Comparison of ENCODE assay signal across 29 mouse cellular contexts in genomic region chr1:22974917-22975316, GRCm38 (mm10).
DNase-seq lines count a peak whose midpoint lies in the region; ATAC-seq and TF ChIP-seq lines count a peak whose summit lies in the region.
"Had no signal": no experiment of that assay in that cellular context is flagged by ENCODE, and none has a peak within 500 bp of the region (broad histone marks: within the 10 kb centered on the region; RNA-seq: fewer than 3 reads in every experiment).

No protein-coding gene starts in this region.

- DNase-seq in kidney, postnatal 25 days, result no peak
- peak; percentile 38 for DNase-seq in lung, embryonic 14.5 days
- no peak for DNase-seq in lung, postnatal 0 days (ENCODE audit: low spot score)
- DNase-seq in fibroblast of lung, adult 2 months (ENCODE audit: low read depth), result peak; percentile 1
- DNase-seq: cerebellum, adult 11 months; cerebellum, adult 9-10 months; cerebellum, postnatal 36 days; gastrocnemius, postnatal 25 days; heart, adult 11 months; liver, embryonic 13.5 days; lung, adult 18-20 months; lung, postnatal 14 days; retina, postnatal 1 day; right cerebral cortex, postnatal 25 days; thymus, postnatal 14 days had no signal

- no peak overlapping the region for H3K4me3 ChIP-seq in kidney, embryonic 14.5 days (ENCODE audit: low read length)
- no peak overlapping the region for H3K4me3 ChIP-seq in lung, embryonic 14.5 days (ENCODE audit: low read depth, low read length)
- H3K4me3 ChIP-seq in lung, postnatal 0 days (ENCODE audit: low read depth, low read length), result no peak overlapping the region
- no peak overlapping the region for H3K4me3 ChIP-seq in hindbrain, embryonic 16.5 days (ENCODE audit: low read length)
- H3K4me3 ChIP-seq: embryonic facial prominence, embryonic 12.5 days; forebrain, embryonic 10.5 days; forebrain, embryonic 15.5 days; heart, embryonic 10.5 days; heart, embryonic 15.5 days; limb, embryonic 13.5 days; liver, embryonic 13.5 days; midbrain, embryonic 10.5 days; midbrain, embryonic 15.5 days; neural tube, embryonic 15.5 days had no signal

- H3K9me3 ChIP-seq in kidney, embryonic 14.5 days (ENCODE audit: control insufficient read depth, low read length), result no peaks in the 10 kb centered on the region
- no peaks in the 10 kb centered on the region for H3K9me3 ChIP-seq in lung, embryonic 14.5 days (ENCODE audit: low read depth, low read length)
- H3K9me3 ChIP-seq in lung, postnatal 0 days (ENCODE audit: low read length), result no peaks in the 10 kb centered on the region
- no peaks in the 10 kb centered on the region for H3K9me3 ChIP-seq in hindbrain, embryonic 16.5 days (ENCODE audit: control insufficient read depth, low read length)
- H3K9me3 ChIP-seq: embryonic facial prominence, embryonic 12.5 days; forebrain, embryonic 10.5 days; forebrain, embryonic 15.5 days; heart, embryonic 10.5 days; heart, embryonic 15.5 days; limb, embryonic 13.5 days; liver, embryonic 13.5 days; midbrain, embryonic 10.5 days; midbrain, embryonic 15.5 days; neural tube, embryonic 15.5 days had no signal

- TF ChIP-seq CTCF in lung, embryonic 14.5 days (IDR thresholded peaks at IDR 0.05; ENCODE audit: low read depth), result no peak
- no peak for TF ChIP-seq CTCF in lung, postnatal 0 days (IDR thresholded peaks at IDR 0.05)

- TF ChIP-seq EP300 in lung, postnatal 0 days (IDR thresholded peaks at IDR 0.05), result no peak

- H3K27ac ChIP-seq in kidney, embryonic 14.5 days (ENCODE audit: low read depth, low read length), result no peak overlapping the region
- H3K27ac ChIP-seq in lung, embryonic 14.5 days (ENCODE audit: low read depth), result no peak overlapping the region
- H3K27ac ChIP-seq in lung, postnatal 0 days (ENCODE audit: low read length), result no peak overlapping the region
- H3K27ac ChIP-seq in hindbrain, embryonic 16.5 days (ENCODE audit: low read depth, low read length), result no peak overlapping the region
- H3K27ac ChIP-seq: embryonic facial prominence, embryonic 12.5 days; forebrain, embryonic 10.5 days; forebrain, embryonic 15.5 days; heart, embryonic 10.5 days; heart, embryonic 15.5 days; limb, embryonic 13.5 days; liver, embryonic 13.5 days; midbrain, embryonic 10.5 days; midbrain, embryonic 15.5 days; neural tube, embryonic 15.5 days had no signal

- 0 out of 2 replicates have a peak, but pooled peaks cover 3% of the 10 kb centered on the region for H3K4me1 ChIP-seq in kidney, embryonic 14.5 days (ENCODE audit: control insufficient read depth, insufficient read depth, low read length)
- H3K4me1 ChIP-seq in lung, embryonic 14.5 days (ENCODE audit: insufficient read depth), result no peaks in the 10 kb centered on the region
- H3K4me1 ChIP-seq in lung, postnatal 0 days (ENCODE audit: insufficient read depth, low read depth, low read length), result no peaks in the 10 kb centered on the region
- no peaks in the 10 kb centered on the region for H3K4me1 ChIP-seq in hindbrain, embryonic 16.5 days (ENCODE audit: control insufficient read depth, insufficient read depth, low read depth, low read length)
- H3K4me1 ChIP-seq: embryonic facial prominence, embryonic 12.5 days; forebrain, embryonic 10.5 days; forebrain, embryonic 15.5 days; heart, embryonic 10.5 days; heart, embryonic 15.5 days; limb, embryonic 13.5 days; liver, embryonic 13.5 days; midbrain, embryonic 10.5 days; midbrain, embryonic 15.5 days; neural tube, embryonic 15.5 days had no signal

- H3K9ac ChIP-seq in kidney, embryonic 14.5 days (ENCODE audit: low read depth, low read length), result no peak overlapping the region
- H3K9ac ChIP-seq in lung, embryonic 14.5 days, result no peak overlapping the region
- no peak overlapping the region for H3K9ac ChIP-seq in lung, postnatal 0 days (replicated peaks; ENCODE audit: low read depth)
- no peak overlapping the region for H3K9ac ChIP-seq in hindbrain, embryonic 16.5 days (ENCODE audit: low read depth, low read length)
- H3K9ac ChIP-seq: embryonic facial prominence, embryonic 12.5 days; forebrain, embryonic 15.5 days; heart, embryonic 15.5 days; limb, embryonic 13.5 days; liver, embryonic 13.5 days; midbrain, embryonic 15.5 days; neural tube, embryonic 15.5 days had no signal

- no peaks in the 10 kb centered on the region for H3K27me3 ChIP-seq in kidney, embryonic 14.5 days (ENCODE audit: control insufficient read depth, insufficient read depth, low read length)
- H3K27me3 ChIP-seq in lung, embryonic 14.5 days (ENCODE audit: insufficient read depth, low read length), result no peaks in the 10 kb centered on the region
- no peaks in the 10 kb centered on the region for H3K27me3 ChIP-seq in lung, postnatal 0 days (replicated peaks; ENCODE audit: insufficient read depth, low read length)
- no peaks in the 10 kb centered on the region for H3K27me3 ChIP-seq in hindbrain, embryonic 16.5 days (replicated peaks; ENCODE audit: control insufficient read depth, insufficient read depth, low read length)
- H3K27me3 ChIP-seq: embryonic facial prominence, embryonic 12.5 days; forebrain, embryonic 15.5 days; heart, embryonic 15.5 days; limb, embryonic 13.5 days; liver, embryonic 13.5 days; midbrain, embryonic 15.5 days; neural tube, embryonic 15.5 days had no signal

- no peaks in the 10 kb centered on the region for H3K36me3 ChIP-seq in kidney, embryonic 14.5 days (ENCODE audit: control insufficient read depth, insufficient read depth, low read length)
- H3K36me3 ChIP-seq in lung, embryonic 14.5 days (ENCODE audit: insufficient read depth), result no peaks in the 10 kb centered on the region
- no peaks in the 10 kb centered on the region for H3K36me3 ChIP-seq in lung, postnatal 0 days (ENCODE audit: insufficient read depth, low read length)
- H3K36me3 ChIP-seq in hindbrain, embryonic 16.5 days (ENCODE audit: control insufficient read depth, insufficient read depth, low read length), result no peaks in the 10 kb centered on the region
- H3K36me3 ChIP-seq: embryonic facial prominence, embryonic 12.5 days; forebrain, embryonic 10.5 days; forebrain, embryonic 15.5 days; heart, embryonic 10.5 days; heart, embryonic 15.5 days; limb, embryonic 13.5 days; liver, embryonic 13.5 days; midbrain, embryonic 10.5 days; midbrain, embryonic 15.5 days; neural tube, embryonic 15.5 days had no signal

- ATAC-seq in kidney, embryonic 14.5 days (ENCODE audit: low FRiP score, low TSS enrichment), result 0 out of 2 replicates have a peak, but pooled peaks have one; percentile 55
- peak; percentile 49; the same call in 1 of the 2 replicates for ATAC-seq in lung, embryonic 14.5 days (ENCODE audit: insufficient read depth)
- ATAC-seq in lung, postnatal 0 days, result no peak
- peak; percentile 30; the same call in 1 of the 2 replicates for ATAC-seq in hindbrain, embryonic 16.5 days
- no peak for ATAC-seq in cerebellum, adult (ENCODE audit: insufficient number of reproducible peaks, low FRiP score, low TSS enrichment)
- ATAC-seq: CD4-positive, CD25-positive, alpha-beta regulatory T cell, adult 4 months; forebrain, embryonic 15.5 days; intestine, embryonic 16.5 days; midbrain, embryonic 15.5 days had no signal

- no peak overlapping the region for H3K4me2 ChIP-seq in kidney, embryonic 14.5 days (replicated peaks; ENCODE audit: low read depth, low read length)
- no peak overlapping the region for H3K4me2 ChIP-seq in lung, embryonic 14.5 days
- no peak overlapping the region for H3K4me2 ChIP-seq in lung, postnatal 0 days (replicated peaks; ENCODE audit: low read depth, low read length)
- no peak overlapping the region for H3K4me2 ChIP-seq in hindbrain, embryonic 16.5 days (ENCODE audit: low read length)
- H3K4me2 ChIP-seq: embryonic facial prominence, embryonic 12.5 days; forebrain, embryonic 15.5 days; heart, embryonic 15.5 days; limb, embryonic 13.5 days; liver, embryonic 13.5 days; midbrain, embryonic 15.5 days; neural tube, embryonic 15.5 days had no signal

- 56% methylated on average over 4 of the region's 4 CpGs for WGBS in kidney, embryonic 14.5 days
- WGBS in lung, embryonic 14.5 days, result 32% methylated on average over 4 of the region's 4 CpGs
- 27% methylated on average over 4 of the region's 4 CpGs for WGBS in lung, postnatal 0 days
- 50% methylated on average over 4 of the region's 4 CpGs for WGBS in hindbrain, embryonic 16.5 days

Comparison
In these comparisons a context has a peak if more than half of its experiments do, and no peak if none do; other contexts are left out.
1. ATAC-seq: peak in kidney, embryonic 14.5 days (single experiment), lung, embryonic 14.5 days (single experiment) and hindbrain, embryonic 16.5 days (single experiment); none in lung, postnatal 0 days (single experiment) and cerebellum, adult (single experiment).
2. DNase-seq: peak in lung, embryonic 14.5 days (single experiment) and fibroblast of lung, adult 2 months (single experiment); none in kidney, postnatal 25 days (0 of 2) and lung, postnatal 0 days (single experiment).